Mouse (Mus musculus) MEL (cell line): Measurements from ENCODE around the gene Ercc6.

ENCODE experiments used
- BHLHE40 ChIP-seq: IDR thresholded peaks from 2 replicates; pipeline ENCODE4 v1.6.1; 2012; ENCODE audit warnings: low read depth, mild to moderate bottlenecking, inconsistent platforms, low read length, improper control_type of control experiment, borderline replicate concordance
- CHD1 ChIP-seq: IDR thresholded peaks from 2 replicates; pipeline ENCODE4 v1.6.1; 2012; ENCODE audit warnings: low read depth, mild to moderate bottlenecking, inconsistent platforms, low read length, improper control_type of control experiment
- CTCF ChIP-seq, 3 experiments: IDR thresholded peaks in 2 of 3; conservative IDR thresholded peaks in 1 of 3; 2 replicates each; pipeline ENCODE4 v1.5.1; 2011 to 2012; ENCODE audit warnings: low read length in 3 of 3, low read depth in 2 of 3, mild to moderate bottlenecking in 2 of 3, improper control_type of control experiment in 1 of 3, inconsistent platforms in 1 of 3, mixed read lengths in 1 of 3, moderate library complexity in 1 of 3; ENCODE audit not compliant: control insufficient read depth in 1 of 3, insufficient read depth in 1 of 3, poor library complexity in 1 of 3, severe bottlenecking in 1 of 3
- ELF1 ChIP-seq: IDR thresholded peaks from 2 replicates; pipeline ENCODE4 v1.6.1; 2014; ENCODE audit warnings: low read depth, mild to moderate bottlenecking, inconsistent platforms, low read length, improper control_type of control experiment, moderate library complexity
- EP300 ChIP-seq, 2 experiments: IDR thresholded peaks; 2 replicates each; pipeline ENCODE4 v1.6.1; 2011; ENCODE audit warnings: improper control_type of control experiment in 2 of 2, low read length in 2 of 2, low read depth in 1 of 2, mild to moderate bottlenecking in 1 of 2
- GATA1 ChIP-seq: IDR thresholded peaks from 2 replicates; pipeline ENCODE4 v1.6.1; 2011; ENCODE audit warnings: low read depth, low read length, improper control_type of control experiment
- MAFK ChIP-seq: IDR thresholded peaks from 2 replicates; pipeline ENCODE4 v1.6.1; 2011; ENCODE audit warnings: low read depth, mild to moderate bottlenecking, low read length, improper control_type of control experiment, borderline replicate concordance
- MEF2A ChIP-seq: IDR thresholded peaks from 2 replicates; pipeline ENCODE4 v1.6.1; 2014; ENCODE audit warnings: low read depth, mild to moderate bottlenecking, inconsistent platforms, low read length, improper control_type of control experiment; ENCODE audit not compliant: poor library complexity, insufficient replicate concordance, severe bottlenecking; ENCODE audit errors: extremely low read depth
- POLR2A ChIP-seq, 2 experiments: IDR thresholded peaks; 2 replicates each; pipeline ENCODE4 v1.6.1; 2011 to 2012; ENCODE audit warnings: low read length in 2 of 2, mild to moderate bottlenecking in 2 of 2, control low read depth in 1 of 2, improper control_type of control experiment in 1 of 2, low read depth in 1 of 2, moderate library complexity in 1 of 2; ENCODE audit not compliant: control insufficient read depth in 1 of 2, insufficient read depth in 1 of 2, poor library complexity in 1 of 2
- POLR2AphosphoS5 ChIP-seq: IDR thresholded peaks from 2 replicates; pipeline ENCODE4 v1.6.1; 2012; ENCODE audit warnings: low read depth, borderline replicate concordance, mild to moderate bottlenecking, inconsistent platforms, low read length, moderate library complexity, mixed read lengths
- RAD21 ChIP-seq: IDR thresholded peaks from 2 replicates; pipeline ENCODE4 v1.6.1; 2011; ENCODE audit warnings: mild to moderate bottlenecking, low read depth, low read length, improper control_type of control experiment
- RCOR1 ChIP-seq: IDR thresholded peaks from 2 replicates; pipeline ENCODE4 v1.6.1; 2012; ENCODE audit warnings: low read depth, mild to moderate bottlenecking, inconsistent platforms, low read length, improper control_type of control experiment
- TCF12 ChIP-seq: IDR thresholded peaks from 2 replicates; pipeline ENCODE4 v1.6.1; 2014; ENCODE audit warnings: low read depth, mild to moderate bottlenecking, inconsistent platforms, low read length, improper control_type of control experiment, moderate library complexity
- UBTF ChIP-seq: IDR thresholded peaks from 2 replicates; pipeline ENCODE4 v1.6.1; 2012; ENCODE audit warnings: low read depth, mild to moderate bottlenecking, inconsistent platforms, low read length, improper control_type of control experiment, moderate library complexity, borderline replicate concordance; ENCODE audit not compliant: insufficient read depth

DNA sequence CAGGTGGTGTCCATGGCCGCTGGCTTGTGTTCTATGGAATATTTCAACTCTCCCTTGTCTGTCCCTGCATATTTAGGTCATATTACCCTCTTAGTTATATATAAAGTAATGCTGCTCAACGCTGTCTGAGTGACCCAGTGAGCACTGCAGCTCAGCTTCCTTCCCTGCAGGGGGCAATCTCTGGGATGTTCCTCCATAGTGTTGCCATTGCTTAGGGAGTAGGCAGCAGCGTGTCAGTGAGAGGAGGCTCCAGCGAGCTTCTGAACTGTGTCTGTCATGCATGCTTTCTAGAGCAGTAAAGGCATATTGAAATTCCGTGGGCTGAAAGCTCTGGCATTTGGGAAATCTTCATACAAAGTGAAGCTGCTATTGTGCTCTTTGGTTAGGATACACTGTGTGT is 38.5 kb downstream of the Ercc6 start:
- no peak for TF ChIP-seq POLR2A (IDR thresholded peaks at IDR 0.05; ENCODE audit: control insufficient read depth in 1 of 2, insufficient read depth in 1 of 2, low read depth in 1 of 2, low read length in 2 of 2, poor library complexity in 1 of 2)
- TF ChIP-seq MEF2A: no peak
- no peak for TF ChIP-seq RCOR1
- no peak for TF ChIP-seq UBTF
- no peak for TF ChIP-seq ELF1
- TF ChIP-seq BHLHE40: no peak
- no peak for TF ChIP-seq EP300 (IDR thresholded peaks at IDR 0.05; ENCODE audit: low read depth in 1 of 2, low read length in 2 of 2)
- TF ChIP-seq CTCF (IDR thresholded peaks at IDR 0.05 in 2 of 3, conservative IDR thresholded peaks at IDR 0.05 in 1 of 3; ENCODE audit: control insufficient read depth in 1 of 3, insufficient read depth in 1 of 3, low read depth in 2 of 3, low read length in 3 of 3, poor library complexity in 1 of 3, severe bottlenecking in 1 of 3): peak; percentile 22 to 26 (median 26); a peak in 5 of 6 replicates
- no peak for TF ChIP-seq MAFK
- TF ChIP-seq RAD21: no peak
- TF ChIP-seq POLR2AphosphoS5: no peak
- no peak for TF ChIP-seq GATA1
- TF ChIP-seq TCF12: no peak
- TF ChIP-seq CHD1: no peak
